Mouse (Mus musculus): ENCODE data around the gene Slc35e1. TPM values are rescaled to one million over a fixed set of nuclear protein-coding genes. Genes with fewer than 3 reads are reported as not detected.

Gene Slc35e1
- total RNA-seq, 2 experiments from 2014 or later: 32.8 to 34.8 TPM

Small RNA genes within 50 kb of the gene (microRNA-seq; reads per million reads assigned to microRNA genes)
- gene Gm28019: 0 reads per million in 2 experiments
- gene Mir7068: 0.95 to 1.7 reads per million in 2 experiments

Other genes starting within 250 kb of the Slc35e1 start
- 10 to 100 TPM; 15.9 to 19.4 TPM for gene Gm10282, start 187.4 kb downstream of the Slc35e1 start, total RNA-seq (2021)
- gene Klf2, start 173.6 kb downstream of the Slc35e1 start, total RNA-seq (2021): 10 to 100 TPM; 69.7 to 82.8 TPM
- 10 to 100 TPM; 49.9 to 52.4 TPM for gene Eps15l1, start 71.2 kb downstream of the Slc35e1 start, total RNA-seq (2021)
- 1 to 10 TPM; 4.3 to 4.7 TPM for gene Calr3, start 48.7 kb downstream of the Slc35e1 start, total RNA-seq (2021)
- gene 1700030K09Rik, start 48.7 kb downstream of the Slc35e1 start, total RNA-seq (2021): 1 to 10 TPM; 4.6 to 5.4 TPM
- 10 to 100 TPM; 45.9 to 55.4 TPM for gene Cherp, start 17.4 kb downstream of the Slc35e1 start, total RNA-seq (2021)
- 1 to 10 TPM; 9.3 to 9.9 TPM for gene Med26, start 55.7 kb upstream of the Slc35e1 start, total RNA-seq (2021)
- gene Smim7, start 78.5 kb upstream of the Slc35e1 start, total RNA-seq (2021): 100 to 1,000 TPM; 120 to 122 TPM
- gene Tmem38a, start 79.4 kb upstream of the Slc35e1 start, total RNA-seq (2021): 100 to 1,000 TPM; 281 to 299 TPM
- under 1 TPM; 0.82 to 0.89 TPM for gene Nwd1, start 154.1 kb upstream of the Slc35e1 start, total RNA-seq (2021)
- 100 to 1,000 TPM; 117 to 120 TPM for gene Sin3b, start 230.7 kb upstream of the Slc35e1 start, total RNA-seq (2021)

All from heart, postnatal 10 days (tissue).